20 mouse cellular contexts compared by ENCODE assay signal in genomic region chr12:86507741-86508140, GRCm38 (mm10).
DNase-seq lines count a peak whose midpoint lies in the region; ATAC-seq and TF ChIP-seq lines count a peak whose summit lies in the region.
"Had no signal": no experiment of that assay in that cellular context is flagged by ENCODE, and none has a peak within 500 bp of the region (broad histone marks: within the 10 kb centered on the region; RNA-seq: fewer than 3 reads in every experiment).

No protein-coding gene starts in this region.

- TF ChIP-seq CTCF in gastrocnemius, adult 2 months (IDR thresholded peaks at IDR 0.05), result no peak

- H3K4me3 ChIP-seq in gastrocnemius, adult 2 months, result no peak overlapping the region
- H3K4me3 ChIP-seq: hindbrain, embryonic 12.5 days; hindbrain, embryonic 15.5 days had no signal

- DNase-seq in gastrocnemius, adult 2 months, result peak; percentile 33
- no peak for DNase-seq in gastrocnemius, postnatal 4 days (ENCODE audit: low spot score in 2 of 2)
- DNase-seq in retina, adult 2 months (ENCODE audit: low read depth, low spot score), result peak; percentile 98
- DNase-seq in retina, embryonic 14.5 days (ENCODE audit: low spot score), result no peak
- peak; percentile 67 for DNase-seq in ES-CJ7 (ENCODE audit: low read depth, low spot score)
- DNase-seq in gonadal fat pad, adult 2 months (ENCODE audit: low read depth), result peak; percentile 70
- no peak for DNase-seq in thymus, adult 18-20 months
- DNase-seq: adrenal gland, postnatal 10 days; adrenal gland, postnatal 36 days; cerebellum, adult 18-20 months; cerebellum, adult 9-11 months; cerebellum, postnatal 25 days; forebrain, postnatal 0 days; gastrocnemius, postnatal 25 days; heart, adult 11 months had no signal

- no peak overlapping the region for H3K27ac ChIP-seq in gastrocnemius, adult 2 months
- H3K27ac ChIP-seq: hindbrain, embryonic 12.5 days; hindbrain, embryonic 15.5 days had no signal

- intact Hi-C loops in gastrocnemius, adult 2 months (cut with DNase I), result no loop called here

- no peak for ATAC-seq in megakaryocyte-erythroid progenitor cell, adult 5-6 weeks (replicated peaks; ENCODE audit: low FRiP score, low TSS enrichment, poor library complexity, severe bottlenecking)
- ATAC-seq: forebrain, embryonic 14.5 days; forebrain, postnatal 0 days; Patski had no signal

Comparison
In these comparisons a context has a peak if more than half of its experiments do, and no peak if none do; other contexts are left out.
1. DNase-seq: peak in gastrocnemius, adult 2 months (single experiment), retina, adult 2 months (single experiment), ES-CJ7 (single experiment) and gonadal fat pad, adult 2 months (single experiment); none in gastrocnemius, postnatal 4 days (0 of 2), retina, embryonic 14.5 days (single experiment) and thymus, adult 18-20 months (0 of 2).